Mouse (Mus musculus) midbrain, postnatal 0 days (tissue): Measurements from ENCODE around the gene AL732309.1. TPM values are rescaled to one million over a fixed set of nuclear protein-coding genes. Genes with fewer than 3 reads are reported as not detected.

Experiments used
- ATAC-seq: fragments of 200-750 bp; cut with Nextera tagmentation; 2 replicates; pipeline ENCODE4 v1.8.0; 2017; ENCODE audit warnings: moderate number of reproducible peaks, mild to moderate bottlenecking, moderate TSS enrichment, moderate library complexity; ENCODE audit not compliant: low FRiP score
- DNase-seq: peaks from one replicate; pipeline ENCODE4 v3.0.0-alpha.2; 2015; ENCODE audit warnings: low spot score
- H3K27ac ChIP-seq: fragments of 300-500 bp; sonication (generic); 2 replicates; pipeline ENCODE4 v1.5.1; 2014; ENCODE audit warnings: low read depth, mild to moderate bottlenecking, low read length, mixed read lengths
- H3K27me3 ChIP-seq: fragments of 300-500 bp; sonication (generic); 2 replicates; pipeline ENCODE4 v1.6.1; 2014; ENCODE audit warnings: low read length, control low read depth, mixed read lengths; ENCODE audit not compliant: insufficient read depth
- H3K36me3 ChIP-seq: fragments of 300-500 bp; sonication (generic); 2 replicates; pipeline ENCODE4 v1.6.1; 2014; ENCODE audit warnings: low read length, control low read depth, mixed read lengths; ENCODE audit not compliant: insufficient read depth
- H3K4me1 ChIP-seq: fragments of 300-500 bp; sonication (generic); 2 replicates; pipeline ENCODE4 v1.6.1; 2014; ENCODE audit warnings: mild to moderate bottlenecking, control low read depth, antibody characterized with exemption, low read length, mixed read lengths; ENCODE audit not compliant: insufficient read depth
- H3K4me2 ChIP-seq: fragments of 300-500 bp; sonication (generic); 2 replicates; pipeline ENCODE4 v1.6.1; 2014; ENCODE audit warnings: low read depth, mild to moderate bottlenecking, low read length, mixed read lengths; ENCODE audit not compliant: poor library complexity, severe bottlenecking
- H3K4me3 ChIP-seq: fragments of 300-500 bp; sonication (generic); 2 replicates; pipeline ENCODE4 v1.5.1; 2014; ENCODE audit warnings: low read depth, mild to moderate bottlenecking, low read length, moderate library complexity
- H3K9ac ChIP-seq: fragments of 300-500 bp; sonication (generic); replicated peaks from 2 replicates; pipeline ENCODE4 v1.6.1; 2014; ENCODE audit warnings: mild to moderate bottlenecking, low read length, moderate library complexity, mixed read lengths; ENCODE audit not compliant: poor library complexity, severe bottlenecking
- H3K9me3 ChIP-seq: fragments of 300-500 bp; sonication (generic); 2 replicates; pipeline ENCODE4 v1.6.1; 2016; ENCODE audit warnings: low read length, control low read depth
- CTCF ChIP-seq: IDR thresholded peaks from 2 replicates; pipeline ENCODE4 v1.5.1; 2016; ENCODE audit warnings: antibody characterized with exemption, mild to moderate bottlenecking
- WGBS: fragments of 180-500 bp; shearing (Covaris S2); extraction: QIAGEN DNeasy Blood & Tissue Kit; methylation state at CpG from one replicate; pipeline ENCODE4 v1.1.7; 2014; 5-methylcytosine and 5-hydroxymethylcytosine counted together
- polyA plus RNA-seq: library from polyadenylated mRNA; unstranded; fragments of >200 nt; fragmentation: Nextera tagmentation; extraction: Ambion mirVana; gene quantifications from 2 replicates; pipeline ENCODE4 v1.2.1, GENCODE M21; 2015
- total RNA-seq: library from RNA; depleted of rRNA; stranded (reverse); fragments of >200 nt; gene quantifications from 2 replicates; pipeline ENCODE4 v1.2.3, GENCODE M21; 2014

The AL732309.1 gene
- total and polyA plus RNA-seq, 2 experiments from 2014 or later, result 3.0 to 7.3 TPM

GRCm38 (mm10) chr2:25265897-25266656 is 19.4 kb upstream of the AL732309.1 start:
- H3K27ac ChIP-seq, result no peak overlapping the region
- TF ChIP-seq CTCF, result no peak
- H3K4me3 ChIP-seq, result peak overlapping the region; percentile 9; the same call in 1 of the 2 replicates
- 67% methylated on average over 6 of the region's 6 CpGs for WGBS
- peak overlapping the region; percentile 41 for H3K4me2 ChIP-seq
- H3K9me3 ChIP-seq, result no peaks in the 10 kb centered on the region
- ATAC-seq (no peak), DNase-seq (peak; percentile 85)
- H3K36me3 ChIP-seq, result peaks cover 27% of the 10 kb centered on the region
- H3K27me3 ChIP-seq, result peaks cover 3% of the 10 kb centered on the region; the same call in 1 of the 2 replicates
- peaks cover 40% of the 10 kb centered on the region for H3K4me1 ChIP-seq
- H3K9ac ChIP-seq, result 0 out of 2 replicates have a peak overlapping the region, but pooled peaks have one; percentile 26

- H3K4me3 ChIP-seq, result no peak overlapping the region; the same call in 1 of the 2 replicates
- 75% methylated on average over 3 of the region's 3 CpGs for WGBS
Measured at GRCm38 (mm10) chr2:25264851-25265250, 18.2 kb upstream of the AL732309.1 start.

GRCm38 (mm10) chr2:25264286-25264660 is 17.6 kb upstream of the AL732309.1 start:
- no peak for ATAC-seq
- H3K4me3 ChIP-seq, result peak overlapping the region; percentile 71
- H3K9ac ChIP-seq, result 0 out of 2 replicates have a peak overlapping the region, but pooled peaks have one; percentile 65
- H3K36me3 ChIP-seq, result peaks cover 10% of the 10 kb centered on the region
- peaks cover 3% of the 10 kb centered on the region; the same call in 1 of the 2 replicates for H3K27me3 ChIP-seq
- H3K27ac ChIP-seq, result no peak overlapping the region
- peaks cover 37% of the 10 kb centered on the region for H3K4me1 ChIP-seq
- TF ChIP-seq CTCF, result no peak
- no peak for DNase-seq
- H3K4me2 ChIP-seq, result peak overlapping the region; percentile 100
- WGBS, result 77% methylated on average over 5 of the region's 5 CpGs
- no peaks in the 10 kb centered on the region for H3K9me3 ChIP-seq

More at GRCm38 (mm10) chr2:25264851-25265250, 18.2 kb upstream of the AL732309.1 start:
- no peak for ATAC-seq
- peak overlapping the region; percentile 100 for H3K4me2 ChIP-seq
- H3K9me3 ChIP-seq, result no peaks in the 10 kb centered on the region
- H3K27ac ChIP-seq, result no peak overlapping the region
- no peak overlapping the region for H3K9ac ChIP-seq
- TF ChIP-seq CTCF, result no peak
- DNase-seq, result peak; percentile 47
- H3K4me1 ChIP-seq, result peaks cover 37% of the 10 kb centered on the region
- H3K27me3 ChIP-seq, result peaks cover 3% of the 10 kb centered on the region; the same call in 1 of the 2 replicates
- peaks cover 16% of the 10 kb centered on the region for H3K36me3 ChIP-seq

- 23% methylated on average over 12 of the region's 12 CpGs for WGBS
- H3K4me1 ChIP-seq, result peaks cover 37% of the 10 kb centered on the region
- peak overlapping the region; percentile 100 for H3K4me2 ChIP-seq
- DNase-seq, result no peak
- H3K4me3 ChIP-seq, result peak overlapping the region; percentile 71
- peaks cover 3% of the 10 kb centered on the region; the same call in 1 of the 2 replicates for H3K27me3 ChIP-seq
- H3K9me3 ChIP-seq, result no peaks in the 10 kb centered on the region
- 0 out of 2 replicates have a peak, but pooled peaks cover 7% of the 10 kb centered on the region for H3K36me3 ChIP-seq
- H3K9ac ChIP-seq, result peak overlapping the region; percentile 65
- ATAC-seq, result no peak
- H3K27ac ChIP-seq, result no peak overlapping the region
- TF ChIP-seq CTCF, result no peak
Measured at GRCm38 (mm10) chr2:25263623-25264285, 17.1 kb upstream of the AL732309.1 start.

GRCm38 (mm10) chr2:25262795-25263622 is 16.3 kb upstream of the AL732309.1 start:
- H3K4me2 ChIP-seq, result peak overlapping the region; percentile 100
- peak overlapping the region; percentile 67; the same call in 1 of the 2 replicates for H3K27ac ChIP-seq
- ATAC-seq, result peak; percentile 31
- no peak for TF ChIP-seq CTCF
- DNase-seq, result peak; percentile 49
- H3K4me1 ChIP-seq, result peaks cover 37% of the 10 kb centered on the region
- no peaks in the 10 kb centered on the region for H3K9me3 ChIP-seq
- peaks cover 3% of the 10 kb centered on the region; the same call in 1 of the 2 replicates for H3K27me3 ChIP-seq
- peak overlapping the region; percentile 65 for H3K9ac ChIP-seq
- peak overlapping the region; percentile 71 for H3K4me3 ChIP-seq
- under 1% methylated on average over 77 of the region's 82 CpGs for WGBS
- H3K36me3 ChIP-seq, result 0 out of 2 replicates have a peak, but pooled peaks cover 6% of the 10 kb centered on the region
